Mouse (Mus musculus): ENCODE data around the gene Nom1. TPM values are rescaled to one million over a fixed set of nuclear protein-coding genes. Genes with fewer than 3 reads are reported as not detected.
A peak's percentile ranks its signal among the peaks of the same experiment; 100 is the strongest.

The Nom1 gene
- polyA plus RNA-seq, 1 experiment from 2014 or later: 25.5 TPM

DNA sequence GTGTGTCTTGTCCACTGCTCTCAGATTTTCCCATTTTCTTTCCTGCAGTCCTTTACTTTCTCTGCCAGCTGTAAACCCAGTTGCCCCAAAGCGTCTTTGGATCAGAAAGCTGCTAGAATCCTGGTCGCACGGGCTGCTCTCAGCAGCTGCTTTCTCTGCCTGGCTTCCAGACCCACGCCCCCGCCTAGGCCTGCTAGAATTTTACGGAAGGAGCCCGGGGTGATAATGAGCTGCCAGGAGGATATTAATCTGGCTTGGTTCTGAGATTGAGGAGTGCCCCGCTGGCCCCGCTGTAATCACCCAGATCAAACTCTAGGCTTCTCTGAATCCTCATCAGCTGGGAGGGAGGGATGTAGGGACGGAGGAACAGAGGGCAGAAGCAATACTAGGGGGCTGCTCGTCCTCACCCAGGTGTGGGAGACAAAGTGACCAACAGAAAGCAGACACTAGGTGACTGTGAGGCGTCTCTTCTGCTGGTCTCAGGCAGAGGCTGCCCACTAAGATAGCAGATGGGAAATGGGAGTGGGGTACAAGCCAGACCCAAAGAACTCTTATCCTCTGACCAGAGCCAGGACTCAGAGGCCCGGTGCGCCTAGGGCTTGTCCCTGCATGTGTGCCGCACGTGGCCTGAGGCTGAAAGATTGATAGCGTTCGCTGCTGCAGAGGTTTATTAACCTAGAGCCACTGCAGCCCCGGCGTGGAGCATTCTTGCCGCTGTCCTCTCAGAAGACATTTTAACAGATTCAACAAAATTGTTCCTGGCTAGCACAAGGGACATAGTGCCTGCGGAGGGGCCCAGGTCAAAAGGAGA is 37.6 kb downstream of the Nom1 start:
- H3K9ac ChIP-seq: no peak overlapping the region
- no peak for ATAC-seq (ENCODE audit: insufficient number of reproducible peaks, low FRiP score, low TSS enrichment, low read depth)
- WGBS: 1% methylated on average over 22 of the region's 22 CpGs
- H3K27me3 ChIP-seq: peaks cover 99% of the 10 kb centered on the region
- peaks cover 16% of the 10 kb centered on the region for H3K4me1 ChIP-seq
- no peaks in the 10 kb centered on the region for H3K36me3 ChIP-seq
- no peak overlapping the region for H3K4me2 ChIP-seq (replicated peaks)
- H3K27ac ChIP-seq (replicated peaks): no peak overlapping the region
- no peak overlapping the region for H3K4me3 ChIP-seq (replicated peaks)
- no peaks in the 10 kb centered on the region for H3K9me3 ChIP-seq (replicated peaks)

DNA sequence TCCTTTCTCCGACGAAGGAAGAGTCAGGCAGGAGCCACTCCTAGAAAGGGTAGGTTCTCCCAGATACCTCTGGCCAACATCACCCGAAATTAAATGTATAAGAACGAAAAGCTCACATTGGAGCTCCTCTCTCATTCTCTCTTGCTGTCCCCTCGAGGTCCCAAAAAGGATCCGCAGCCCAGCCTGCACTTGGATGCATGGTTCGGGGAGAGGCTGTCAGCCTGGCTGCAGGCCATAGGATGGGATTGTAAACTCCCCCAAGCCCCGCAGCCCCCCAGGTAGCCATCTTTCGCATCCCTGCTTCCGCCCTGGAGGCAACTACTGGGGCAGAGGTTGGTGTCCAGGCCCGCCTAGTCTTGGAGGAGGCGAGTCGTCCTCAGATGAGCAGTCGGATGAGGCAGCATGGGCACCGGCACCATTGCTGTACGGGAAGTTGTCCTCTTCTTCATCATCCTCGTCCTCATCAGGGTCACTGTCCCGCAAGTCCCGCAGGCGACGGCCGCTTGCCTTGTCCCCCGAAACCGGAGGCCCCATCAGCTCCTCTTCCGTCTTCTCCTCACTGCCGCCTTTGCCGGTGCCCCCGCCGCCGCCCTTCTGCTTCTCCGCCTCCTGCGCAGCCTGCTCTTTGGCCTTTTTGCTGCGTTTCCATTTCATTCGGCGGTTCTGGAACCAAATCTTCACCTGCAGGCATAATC is 39.2 kb downstream of the Nom1 start:
- H3K9me3 ChIP-seq (replicated peaks): no peaks in the 10 kb centered on the region
- H3K27ac ChIP-seq (replicated peaks): no peak overlapping the region
- H3K9ac ChIP-seq: no peak overlapping the region
- no peak overlapping the region for H3K4me3 ChIP-seq (replicated peaks)
- H3K36me3 ChIP-seq: no peaks in the 10 kb centered on the region
- H3K4me2 ChIP-seq (replicated peaks): no peak overlapping the region
- peaks cover 100% of the 10 kb centered on the region for H3K27me3 ChIP-seq
- no peak for ATAC-seq (ENCODE audit: insufficient number of reproducible peaks, low FRiP score, low TSS enrichment, low read depth)
- WGBS: 2% methylated on average over 35 of the region's 35 CpGs
- peaks cover 21% of the 10 kb centered on the region for H3K4me1 ChIP-seq

- H3K9me3 ChIP-seq (replicated peaks): no peaks in the 10 kb centered on the region
- peaks cover 100% of the 10 kb centered on the region for H3K27me3 ChIP-seq
- no peaks in the 10 kb centered on the region for H3K36me3 ChIP-seq
- no peak overlapping the region for H3K27ac ChIP-seq (replicated peaks)
- 2% methylated on average over 35 of the region's 35 CpGs for WGBS
- peaks cover 28% of the 10 kb centered on the region for H3K4me1 ChIP-seq
- H3K4me3 ChIP-seq (replicated peaks): no peak overlapping the region
- no peak overlapping the region for H3K9ac ChIP-seq
- no peak overlapping the region for H3K4me2 ChIP-seq (replicated peaks)
- ATAC-seq (ENCODE audit: insufficient number of reproducible peaks, low FRiP score, low TSS enrichment, low read depth): no peak
Measured at GRCm38 (mm10) chr5:29474246-29474960, 39.9 kb downstream of the Nom1 start.

- WGBS: 3% methylated on average over 10 of the region's 10 CpGs
- no peaks in the 10 kb centered on the region for H3K36me3 ChIP-seq
Measured at GRCm38 (mm10) chr5:29475041-29475440, 40.6 kb downstream of the Nom1 start.

GRCm38 (mm10) chr5:29475556-29475955 is 41.1 kb downstream of the Nom1 start:
- Histone ChIP-seq H3K27me3 (peaks cover 100% of the 10 kb centered on the region), H3K4me3 (replicated peaks) (no peak overlapping the region), H3K9me3 (replicated peaks) (no peaks in the 10 kb centered on the region), H3K4me1 (peaks cover 28% of the 10 kb centered on the region), H3K36me3 (no peaks in the 10 kb centered on the region), H3K27ac (replicated peaks) (no peak overlapping the region), H3K9ac (no peak overlapping the region), H3K4me2 (replicated peaks) (no peak overlapping the region)
- 2% methylated on average over 5 of the region's 5 CpGs for WGBS
- no peak for ATAC-seq (ENCODE audit: insufficient number of reproducible peaks, low FRiP score, low TSS enrichment, low read depth)

More at GRCm38 (mm10) chr5:29475041-29475440, 40.6 kb downstream of the Nom1 start:
- Histone ChIP-seq H3K4me3 (replicated peaks) (no peak overlapping the region), H3K4me1 (peaks cover 28% of the 10 kb centered on the region), H3K27ac (replicated peaks) (no peak overlapping the region), H3K9ac (no peak overlapping the region), H3K9me3 (replicated peaks) (no peaks in the 10 kb centered on the region), H3K4me2 (replicated peaks) (no peak overlapping the region), H3K27me3 (peaks cover 100% of the 10 kb centered on the region)
- no peak for ATAC-seq (ENCODE audit: insufficient number of reproducible peaks, low FRiP score, low TSS enrichment, low read depth)

- H3K9me3 ChIP-seq (replicated peaks): no peaks in the 10 kb centered on the region
- WGBS: 0% methylated on average over 1 of the region's 1 CpGs
- no peak overlapping the region for H3K27ac ChIP-seq (replicated peaks)
- no peak overlapping the region for H3K4me3 ChIP-seq (replicated peaks)
- H3K9ac ChIP-seq: no peak overlapping the region
- no peak for ATAC-seq (ENCODE audit: insufficient number of reproducible peaks, low FRiP score, low TSS enrichment, low read depth)
- H3K27me3 ChIP-seq: peaks cover 100% of the 10 kb centered on the region
- no peak overlapping the region for H3K4me2 ChIP-seq (replicated peaks)
- H3K4me1 ChIP-seq: peaks cover 28% of the 10 kb centered on the region
- no peaks in the 10 kb centered on the region for H3K36me3 ChIP-seq
Measured at GRCm38 (mm10) chr5:29476021-29476420, 41.6 kb downstream of the Nom1 start.

DNA sequence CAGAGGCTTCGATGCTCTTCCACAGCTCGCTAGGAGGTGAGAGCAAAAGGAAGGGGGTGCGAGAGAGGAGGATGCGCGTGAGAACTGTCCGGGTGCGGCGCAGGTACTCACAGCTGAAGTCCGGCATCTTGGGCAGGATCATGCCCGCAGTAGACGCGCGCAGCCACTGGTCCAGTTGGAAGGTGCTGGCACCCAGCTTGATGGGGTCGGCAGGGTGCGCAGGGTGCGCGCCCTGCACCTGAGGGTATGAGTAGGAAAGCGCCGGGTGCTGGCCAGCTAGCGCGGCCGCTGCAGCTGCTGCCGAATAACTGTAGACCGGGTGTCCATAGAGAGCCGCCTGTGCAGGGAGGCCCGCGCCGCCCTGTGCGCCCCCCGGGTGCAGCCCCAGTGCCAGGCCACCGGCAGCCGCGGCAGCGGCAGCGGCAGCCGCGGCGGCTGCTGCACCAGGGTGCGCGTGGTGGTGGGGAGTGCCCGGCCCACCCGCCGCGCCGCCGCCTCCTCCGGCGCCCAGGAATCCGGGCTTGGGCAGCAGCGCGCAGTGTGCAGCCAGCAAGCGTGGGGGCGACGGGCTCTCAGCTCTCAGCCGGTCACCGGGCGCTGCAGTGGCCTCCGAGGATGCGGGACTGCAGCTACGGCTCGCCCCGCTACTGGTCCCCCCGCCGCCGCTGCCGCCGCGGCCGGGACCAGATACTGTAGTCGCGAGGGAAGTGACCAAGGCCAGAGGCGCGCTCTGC is 43.2 kb downstream of the Nom1 start:
- Histone ChIP-seq H3K9me3 (replicated peaks) (no peaks in the 10 kb centered on the region), H3K9ac (no peak overlapping the region), H3K4me2 (replicated peaks) (peak overlapping the region; percentile 69), H3K4me3 (replicated peaks) (peak overlapping the region; percentile 39), H3K4me1 (peaks cover 28% of the 10 kb centered on the region), H3K27me3 (peaks cover 99% of the 10 kb centered on the region), H3K27ac (replicated peaks) (no peak overlapping the region), H3K36me3 (no peaks in the 10 kb centered on the region)
- ATAC-seq (ENCODE audit: insufficient number of reproducible peaks, low FRiP score, low TSS enrichment, low read depth): 0 out of 2 replicates have a peak, but pooled peaks have one; percentile 15
- under 1% methylated on average over 55 of the region's 73 CpGs for WGBS

DNA sequence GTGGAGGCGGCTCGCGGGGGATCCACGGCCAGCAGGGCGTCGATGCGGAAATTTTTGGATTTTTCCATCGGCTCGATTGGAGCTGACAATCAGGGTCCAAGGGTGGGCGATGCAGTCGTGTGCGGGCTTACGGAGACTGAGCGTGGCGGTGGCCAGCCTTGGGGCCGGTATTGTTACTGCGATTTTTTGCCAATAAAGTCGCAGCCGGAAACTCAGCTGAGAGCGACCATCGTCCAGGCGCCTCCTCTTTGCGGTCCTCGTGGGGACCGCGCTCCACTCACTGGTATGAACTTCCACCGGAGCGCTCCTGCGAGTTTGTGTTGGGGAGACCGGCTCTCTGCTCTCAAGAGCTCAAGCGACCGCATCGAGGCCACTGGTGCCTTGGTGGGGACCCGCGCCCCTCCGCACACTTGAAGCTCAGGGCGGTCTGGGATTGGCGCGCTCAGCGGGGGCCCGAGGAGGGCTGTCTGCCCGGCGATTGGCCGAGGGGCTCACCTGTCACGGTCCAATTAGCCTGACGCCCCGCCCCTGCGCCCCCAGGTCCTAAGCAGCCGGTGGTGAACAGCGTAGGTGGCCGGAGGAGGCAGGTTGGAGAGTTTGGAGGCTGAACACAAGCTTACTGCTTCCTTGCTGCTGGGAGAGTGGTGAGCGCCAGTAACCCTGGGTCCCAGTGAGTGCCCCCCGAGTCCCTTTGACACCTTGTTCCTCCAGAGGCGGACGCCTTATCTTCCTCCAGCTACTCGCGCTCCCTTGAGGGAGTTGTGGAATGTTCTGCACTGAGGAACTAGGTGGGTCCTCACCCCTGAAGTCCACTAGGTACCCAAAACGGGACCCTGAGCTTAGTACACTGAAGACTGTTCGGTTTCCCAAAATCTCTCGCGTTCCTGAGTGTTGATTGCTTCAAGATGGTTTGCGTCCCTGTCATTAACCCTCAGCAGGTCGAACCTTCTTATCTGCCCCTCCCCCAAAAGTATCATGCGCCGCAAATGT is 44.0 kb downstream of the Nom1 start, which contains the start of gene Mnx1:
TSS of gene Mnx1 (minus strand) at position 263 of the 990 bp plus-strand sequence.
- 0 out of 2 replicates have a peak, but pooled peaks have one; percentile 32 for ATAC-seq (ENCODE audit: insufficient number of reproducible peaks, low FRiP score, low TSS enrichment, low read depth)
- no peak within 1 kb of the TSS for H3K9ac ChIP-seq
- peaks cover 99% of the 10 kb centered on the region for H3K27me3 ChIP-seq
- no peaks in the 10 kb centered on the region for H3K36me3 ChIP-seq
- peak within 1 kb of the TSS; percentile 39 for H3K4me3 ChIP-seq (replicated peaks)
- peak within 1 kb of the TSS; percentile 69 for H3K4me2 ChIP-seq (replicated peaks)
- no peak within 1 kb of the TSS for H3K27ac ChIP-seq (replicated peaks)
- WGBS: under 1% methylated on average over 65 of the region's 65 CpGs
- H3K9me3 ChIP-seq (replicated peaks): no peaks in the 10 kb centered on the region
- peaks cover 28% of the 10 kb centered on the region for H3K4me1 ChIP-seq

- H3K9ac ChIP-seq: no peak overlapping the region
- peaks cover 99% of the 10 kb centered on the region for H3K27me3 ChIP-seq
- H3K27ac ChIP-seq (replicated peaks): no peak overlapping the region
- peak overlapping the region; percentile 39; the same call in 1 of the 2 replicates for H3K4me3 ChIP-seq (replicated peaks)
- H3K36me3 ChIP-seq: no peaks in the 10 kb centered on the region
- H3K4me2 ChIP-seq (replicated peaks): peak overlapping the region; percentile 69; the same call in 1 of the 2 replicates
- no peaks in the 10 kb centered on the region for H3K9me3 ChIP-seq (replicated peaks)
- peaks cover 22% of the 10 kb centered on the region for H3K4me1 ChIP-seq
- 0% methylated on average over 14 of the region's 14 CpGs for WGBS
- no peak for ATAC-seq (ENCODE audit: insufficient number of reproducible peaks, low FRiP score, low TSS enrichment, low read depth)
Measured at GRCm38 (mm10) chr5:29479198-29479593, 44.7 kb downstream of the Nom1 start.

- H3K36me3 ChIP-seq: no peaks in the 10 kb centered on the region
- H3K9ac ChIP-seq: no peak overlapping the region
- no peak for ATAC-seq (ENCODE audit: insufficient number of reproducible peaks, low FRiP score, low TSS enrichment, low read depth)
- no peak overlapping the region for H3K4me2 ChIP-seq (replicated peaks)
- H3K27ac ChIP-seq (replicated peaks): no peak overlapping the region
- H3K4me1 ChIP-seq: peaks cover 9% of the 10 kb centered on the region
- 5% methylated on average over 4 of the region's 4 CpGs for WGBS
- H3K9me3 ChIP-seq (replicated peaks): no peaks in the 10 kb centered on the region
- H3K27me3 ChIP-seq: peaks cover 97% of the 10 kb centered on the region
- H3K4me3 ChIP-seq (replicated peaks): no peak overlapping the region
Measured at GRCm38 (mm10) chr5:29483801-29484200, 49.3 kb downstream of the Nom1 start.
